Mouse (Mus musculus): Measurements from ENCODE around the gene Zc3h18.

Zc3h18 gene

DNA sequence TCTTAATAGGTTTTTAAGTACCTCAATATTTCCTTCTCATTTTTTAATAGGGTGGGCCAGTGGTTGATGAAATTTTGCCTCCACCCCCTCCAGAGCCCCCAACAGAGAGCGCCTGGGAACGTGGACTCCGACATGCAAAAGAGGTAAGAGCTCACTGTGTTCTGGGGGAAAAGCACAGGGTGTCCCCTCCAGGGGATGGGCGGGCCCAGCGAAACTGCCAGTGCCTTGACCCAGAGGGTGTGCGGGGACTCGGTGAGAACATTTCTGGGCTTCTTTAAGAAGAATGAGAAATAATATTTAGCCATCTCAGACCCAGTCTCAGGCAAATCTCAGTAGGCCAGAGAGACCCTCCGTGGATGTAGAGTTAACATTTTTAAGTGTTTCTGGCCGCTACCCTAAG, 21.8 kb downstream of the Zc3h18 start:
- no peak for DNase-seq

DNA sequence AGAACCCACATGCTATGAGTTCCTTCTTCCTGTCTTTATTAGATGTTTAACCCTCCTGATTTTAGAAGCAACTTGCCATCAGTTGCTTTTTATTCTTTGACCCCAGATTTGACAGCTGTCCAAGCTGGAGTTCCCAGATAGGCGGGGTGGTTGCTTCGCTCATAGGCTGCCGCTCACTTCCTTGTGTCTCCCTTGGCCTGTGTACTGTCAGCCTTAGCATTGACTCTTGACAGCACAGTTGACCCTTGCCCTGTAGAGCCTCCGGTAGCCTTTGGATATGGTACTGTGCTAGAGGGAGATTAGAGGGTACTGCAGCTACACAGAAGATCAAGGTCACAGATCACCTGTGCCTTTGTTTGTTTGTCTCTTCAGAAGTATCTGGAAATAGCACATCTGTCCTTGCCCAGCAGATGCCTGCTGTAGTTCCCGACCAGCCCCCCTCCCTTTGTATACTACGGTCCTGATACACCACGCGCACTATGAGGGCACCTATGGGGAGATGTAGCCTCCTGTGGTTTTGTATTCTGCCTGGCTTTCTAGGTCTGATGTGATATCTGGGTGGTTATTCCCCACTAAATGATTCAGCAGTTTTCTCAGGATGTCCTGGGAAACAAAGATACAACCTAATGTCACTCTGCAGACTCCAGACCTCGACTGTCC, 28.9 kb downstream of the Zc3h18 start:
- DNase-seq, result peak; percentile 81

DNA sequence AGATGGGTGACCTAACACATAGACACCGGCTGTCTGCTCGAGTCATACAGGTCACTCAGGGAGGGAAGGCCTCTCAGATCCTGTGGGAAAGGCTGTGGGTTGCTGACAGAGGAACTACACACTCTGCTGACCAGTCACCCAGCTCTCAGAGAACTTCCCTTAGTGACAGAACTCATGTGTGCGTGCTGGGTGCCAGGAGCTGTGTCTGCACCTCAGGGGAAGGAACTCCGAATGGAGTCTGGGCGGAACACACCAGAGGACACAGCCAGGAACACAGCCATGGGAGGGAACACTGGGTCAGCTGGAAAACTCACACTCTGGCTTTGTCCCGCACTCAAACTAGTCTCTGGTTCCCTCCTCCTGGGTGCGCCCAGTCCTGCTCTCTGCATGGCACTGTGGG, 31.3 kb downstream of the Zc3h18 start:
- DNase-seq, result no peak

DNA sequence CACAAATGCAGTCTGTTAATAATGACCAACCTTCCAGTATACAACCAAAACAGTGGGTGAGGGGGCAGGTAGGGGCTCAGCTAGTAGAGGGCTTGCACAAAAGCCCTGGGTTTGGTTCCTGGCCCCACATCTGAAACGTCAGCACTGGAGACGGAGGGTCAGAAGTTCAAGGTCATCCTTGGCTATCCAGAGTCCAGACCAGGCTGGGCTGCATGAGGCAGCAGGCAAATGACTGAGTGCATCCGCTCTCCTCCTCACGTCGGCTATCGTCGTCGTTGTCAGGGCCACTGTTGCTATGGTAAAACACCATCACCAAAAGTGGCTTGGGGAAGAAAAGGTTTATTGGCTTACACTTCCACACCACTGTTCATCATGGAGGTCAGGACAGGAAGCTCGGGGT, 37.9 kb downstream of the Zc3h18 start:
- no peak for DNase-seq

DNA sequence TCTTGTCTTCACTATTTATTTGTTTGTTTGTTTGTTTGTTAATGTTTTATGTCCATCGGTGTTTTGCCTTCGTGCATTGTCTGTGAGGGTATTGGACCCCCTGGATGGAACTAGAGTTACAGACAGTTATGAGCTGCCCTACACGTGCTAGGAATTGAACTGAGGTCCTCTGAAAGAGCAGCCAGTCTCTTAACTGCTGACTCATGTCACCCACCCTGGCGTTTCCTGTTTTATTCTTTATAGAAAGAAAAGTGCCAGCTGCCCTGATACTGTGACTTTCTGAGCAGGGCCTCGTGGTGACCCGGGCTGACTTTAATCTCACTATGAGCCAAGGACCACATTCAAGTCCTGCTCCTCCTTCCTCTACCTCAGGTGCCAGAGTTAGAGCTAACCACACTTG, 39.1 kb downstream of the Zc3h18 start:
- DNase-seq, result no peak

DNA sequence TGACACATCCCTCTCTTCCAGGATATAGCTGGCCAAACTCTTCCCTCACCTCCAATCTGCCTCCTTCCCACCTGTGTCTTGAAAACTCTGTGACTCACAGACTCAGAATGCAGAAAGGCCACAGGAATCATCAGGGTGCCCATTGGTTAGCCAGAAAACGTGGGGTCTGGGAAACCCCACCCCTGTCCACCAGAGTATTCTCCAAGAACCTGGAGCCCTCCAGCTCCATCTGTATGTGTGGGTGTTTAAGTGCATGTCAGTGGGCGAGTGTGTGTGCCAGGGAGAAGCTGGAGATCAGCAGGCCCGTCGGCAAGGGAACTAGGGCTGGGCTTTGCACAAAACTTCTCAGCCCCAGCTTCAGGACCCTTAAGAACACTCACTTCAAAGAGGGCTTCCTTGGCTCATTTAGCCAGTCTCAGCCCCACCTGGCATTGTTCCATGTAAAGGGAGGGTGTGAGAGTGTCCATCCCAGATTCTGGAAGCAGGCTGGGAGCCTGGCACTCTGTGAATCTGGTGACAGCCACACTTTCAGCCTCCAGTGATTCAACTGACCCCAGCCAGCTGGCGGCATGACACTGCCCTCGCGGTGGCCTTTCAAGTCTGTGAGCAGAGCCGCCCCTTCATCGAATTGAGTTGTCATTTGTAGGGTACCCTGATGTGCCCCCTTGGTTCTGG, 43.6 kb downstream of the Zc3h18 start:
- no peak for DNase-seq

DNA sequence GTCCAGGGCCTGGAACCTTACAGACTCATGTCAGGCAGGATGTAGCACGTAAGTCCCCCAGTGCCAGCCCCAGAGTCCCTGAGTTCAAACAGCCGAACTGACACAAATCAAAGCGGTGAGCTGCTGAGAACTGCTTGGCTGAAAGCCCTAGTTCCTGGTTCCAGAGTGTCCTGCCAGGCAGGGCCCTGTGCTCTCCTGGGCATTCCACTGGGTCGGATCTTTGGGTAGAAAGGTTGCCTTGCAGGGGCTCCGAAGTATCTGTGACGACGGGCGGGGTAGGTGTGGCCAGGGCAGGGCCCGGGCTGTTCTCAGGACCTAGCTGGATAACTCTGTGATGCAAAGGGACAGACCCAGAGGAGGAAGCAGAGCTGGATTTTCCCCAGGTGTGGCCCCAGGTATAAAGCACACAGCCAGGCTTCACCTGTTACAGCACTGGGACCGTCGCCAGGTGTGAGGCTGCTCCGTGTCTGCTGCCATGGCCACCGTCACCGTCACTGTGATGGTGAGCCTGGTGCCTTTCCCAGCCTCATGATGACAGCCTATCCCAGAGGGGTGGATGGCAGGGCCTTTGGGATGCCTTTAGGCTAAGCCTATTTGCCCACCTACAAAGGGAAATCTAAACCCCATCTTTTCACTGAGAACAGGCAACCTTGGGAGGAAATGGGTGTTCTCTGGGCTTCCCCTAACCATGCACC, 45.1 kb downstream of the Zc3h18 start, which contains the start of gene Il17c:
TSS of gene Il17c (plus strand) at position 645 of the 695 bp plus-strand sequence.
- peak; percentile 38 for DNase-seq

DNA sequence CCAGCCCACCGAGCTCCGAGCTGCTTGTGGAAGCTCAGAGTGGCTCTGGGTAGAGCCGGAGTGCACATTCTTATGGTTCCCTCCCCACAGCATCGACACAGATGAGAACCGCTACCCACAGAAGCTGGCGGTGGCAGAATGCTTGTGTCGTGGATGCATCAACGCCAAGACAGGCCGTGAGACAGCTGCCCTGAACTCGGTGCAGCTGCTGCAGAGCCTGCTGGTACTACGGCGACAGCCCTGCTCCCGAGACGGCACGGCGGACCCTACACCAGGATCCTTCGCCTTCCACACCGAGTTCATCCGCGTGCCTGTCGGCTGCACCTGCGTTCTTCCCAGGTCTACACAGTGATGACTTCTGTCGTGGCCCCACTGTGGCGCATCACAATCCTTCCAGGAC, 46.8 kb downstream of the Zc3h18 start:
- no peak for DNase-seq

DNA sequence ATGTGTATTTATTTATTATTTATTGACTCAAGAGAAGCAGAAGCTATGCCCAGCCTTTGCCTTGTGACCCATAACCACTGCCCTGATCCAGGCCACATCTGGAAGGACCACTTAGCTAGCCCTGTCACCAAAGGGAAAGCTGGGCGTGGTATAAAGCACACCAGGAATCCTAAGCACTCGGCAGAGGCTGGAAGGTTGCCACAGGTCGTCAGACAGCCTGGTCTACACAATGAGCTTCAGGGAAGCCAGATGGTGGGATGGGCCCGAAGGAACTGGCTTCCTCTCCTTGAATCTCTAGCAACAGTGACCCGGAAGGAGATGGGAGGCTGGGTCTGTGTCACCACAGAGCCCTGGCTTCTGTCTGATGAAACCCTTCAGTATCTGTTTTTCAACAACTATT, 47.2 kb downstream of the Zc3h18 start:
- DNase-seq, result peak; percentile 51

DNA sequence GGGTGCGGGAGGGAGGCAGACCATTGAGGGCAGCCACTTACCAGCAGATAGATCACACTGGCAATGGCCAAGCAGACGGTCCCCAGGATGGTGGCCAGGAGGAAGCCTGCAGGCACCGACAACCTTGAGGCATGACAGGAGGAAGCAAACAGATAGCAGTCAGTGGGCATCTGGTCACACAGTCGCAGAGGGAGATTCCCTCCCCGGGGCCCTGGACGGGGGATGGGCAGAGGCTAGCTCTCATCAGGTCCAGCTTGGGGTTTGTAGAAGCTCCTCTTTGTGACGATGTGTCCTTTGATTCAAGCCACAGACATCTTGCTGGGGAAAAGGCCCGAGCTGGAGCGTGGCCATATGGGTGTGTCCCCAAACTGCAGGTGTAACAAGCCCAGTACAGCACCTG, 49.7 kb downstream of the Zc3h18 start:
- DNase-seq, result no peak

DNA sequence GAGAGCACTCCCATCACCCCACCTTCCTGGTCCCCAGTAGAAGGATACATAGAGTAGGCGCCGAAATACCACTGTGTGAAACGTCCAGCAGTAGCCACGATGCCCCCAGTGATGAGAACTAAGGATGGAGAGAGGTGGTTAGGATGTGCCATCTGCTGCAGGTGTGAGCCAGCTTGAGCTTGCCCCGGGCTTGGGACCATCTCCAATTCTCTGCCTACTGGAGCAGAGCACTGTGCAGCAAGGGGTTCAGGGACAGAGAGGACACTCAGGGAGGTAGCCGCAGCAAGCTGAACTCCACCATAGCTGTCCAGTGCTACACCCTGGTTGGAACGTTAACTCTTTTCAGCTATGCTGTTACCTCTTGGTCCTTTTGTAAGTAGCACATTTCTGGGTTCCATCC, 51.2 kb downstream of the Zc3h18 start:
- no peak for DNase-seq

DNA sequence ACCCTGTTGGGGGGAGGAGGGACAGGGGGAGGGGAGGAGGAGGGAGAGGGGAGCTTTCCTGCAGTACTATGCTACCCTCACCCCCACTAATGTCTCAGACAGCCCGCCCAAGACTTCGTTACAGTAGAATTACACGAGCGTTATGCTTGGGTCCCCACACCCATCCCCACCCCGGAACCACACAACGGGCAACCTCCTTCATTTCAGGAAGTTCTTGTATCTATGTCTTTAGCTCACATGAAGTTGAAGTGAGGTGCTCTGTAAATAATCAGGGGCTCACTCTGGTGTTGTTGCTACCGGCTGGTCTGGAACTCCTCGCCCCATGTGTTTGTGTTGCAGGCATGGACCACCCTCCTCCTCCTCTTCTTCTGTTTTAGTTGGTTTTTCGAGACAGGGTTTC, 51.8 kb downstream of the Zc3h18 start:
- DNase-seq, result no peak

DNA sequence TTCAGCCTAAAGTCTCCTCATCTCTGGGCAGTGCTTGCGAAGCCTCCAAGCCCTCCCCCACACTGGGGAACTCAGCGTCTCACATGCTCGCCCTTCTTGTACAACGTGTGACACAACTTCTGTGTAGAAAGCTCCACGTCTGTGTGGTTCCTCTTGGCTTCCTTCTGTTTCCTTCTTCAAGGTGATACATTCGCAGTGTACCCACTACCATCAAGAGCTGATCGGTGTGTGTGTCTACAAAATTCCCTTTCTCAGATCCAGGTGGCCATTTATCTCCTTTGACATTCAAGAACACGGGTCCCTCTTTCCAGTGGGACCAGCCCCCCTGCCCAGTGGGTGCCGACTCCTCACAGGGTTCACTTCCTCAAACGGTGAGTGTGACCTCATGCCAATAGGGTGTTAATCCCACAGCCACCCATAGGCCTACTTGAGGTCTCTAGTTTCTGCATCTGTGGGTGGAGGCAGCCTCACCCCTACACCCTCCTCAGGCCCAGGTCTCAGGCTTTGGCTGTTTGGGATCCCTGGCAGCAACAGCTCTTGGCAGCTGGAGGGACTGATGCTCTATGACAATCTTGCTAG, 53.7 kb downstream of the Zc3h18 start:
- DNase-seq, result peak; percentile 36

DNA sequence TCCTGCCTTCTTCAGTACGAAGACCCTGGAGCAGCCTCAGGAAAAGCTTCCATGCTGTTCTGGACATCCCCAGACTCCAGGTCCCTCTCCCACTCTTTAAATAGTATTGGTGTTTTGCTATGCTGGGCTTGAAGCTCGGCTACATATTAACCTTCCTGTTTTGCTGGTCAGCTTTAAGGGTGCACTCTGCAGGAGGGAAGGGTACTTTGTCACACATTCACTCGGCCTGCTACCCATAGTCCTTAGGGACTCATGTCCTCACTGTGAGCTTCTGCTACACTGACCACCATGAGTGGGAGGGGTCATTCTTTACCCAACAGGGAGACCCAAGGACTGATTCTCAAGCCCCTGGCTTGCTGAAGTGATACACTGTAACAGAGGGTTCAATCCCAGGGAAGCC, 54.2 kb downstream of the Zc3h18 start:
- peak; percentile 78 for DNase-seq

DNA sequence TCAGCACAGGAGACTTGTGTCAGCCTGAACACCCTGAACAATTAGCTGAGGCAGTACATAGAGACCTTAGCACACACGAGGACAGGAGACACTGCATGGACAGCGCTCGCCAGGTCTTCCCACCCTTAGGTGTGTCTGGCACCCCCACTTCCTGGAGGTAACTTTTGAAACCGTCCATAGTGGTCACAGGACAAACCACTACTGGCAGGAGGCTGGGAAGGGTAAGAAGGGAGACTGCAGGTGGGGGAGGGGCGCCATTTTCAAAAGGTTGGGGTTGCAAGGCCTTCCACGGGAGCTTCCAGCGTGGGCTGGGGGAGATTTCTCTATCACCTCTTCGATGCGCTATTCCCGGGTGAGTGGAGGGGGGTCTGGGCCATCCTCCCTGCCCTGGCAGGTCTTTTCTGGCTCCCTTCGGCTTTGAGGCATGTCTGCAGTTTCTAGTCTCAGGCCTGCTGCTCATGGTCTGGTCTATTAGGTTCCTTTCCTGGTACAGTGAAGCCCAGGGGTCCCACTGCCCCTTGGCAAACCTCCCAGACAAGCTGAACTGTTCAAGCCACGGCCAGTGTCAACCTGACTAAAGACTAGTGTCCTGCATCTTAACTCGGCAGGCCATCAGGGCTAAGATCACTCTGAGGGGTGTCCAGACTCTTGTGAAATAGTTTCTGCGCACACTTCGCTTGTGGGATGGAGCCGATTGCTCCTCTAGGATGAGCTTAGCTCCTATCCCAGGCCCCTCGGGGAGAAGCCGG, 55.5 kb downstream of the Zc3h18 start:
- DNase-seq, result peak; percentile 40

DNA sequence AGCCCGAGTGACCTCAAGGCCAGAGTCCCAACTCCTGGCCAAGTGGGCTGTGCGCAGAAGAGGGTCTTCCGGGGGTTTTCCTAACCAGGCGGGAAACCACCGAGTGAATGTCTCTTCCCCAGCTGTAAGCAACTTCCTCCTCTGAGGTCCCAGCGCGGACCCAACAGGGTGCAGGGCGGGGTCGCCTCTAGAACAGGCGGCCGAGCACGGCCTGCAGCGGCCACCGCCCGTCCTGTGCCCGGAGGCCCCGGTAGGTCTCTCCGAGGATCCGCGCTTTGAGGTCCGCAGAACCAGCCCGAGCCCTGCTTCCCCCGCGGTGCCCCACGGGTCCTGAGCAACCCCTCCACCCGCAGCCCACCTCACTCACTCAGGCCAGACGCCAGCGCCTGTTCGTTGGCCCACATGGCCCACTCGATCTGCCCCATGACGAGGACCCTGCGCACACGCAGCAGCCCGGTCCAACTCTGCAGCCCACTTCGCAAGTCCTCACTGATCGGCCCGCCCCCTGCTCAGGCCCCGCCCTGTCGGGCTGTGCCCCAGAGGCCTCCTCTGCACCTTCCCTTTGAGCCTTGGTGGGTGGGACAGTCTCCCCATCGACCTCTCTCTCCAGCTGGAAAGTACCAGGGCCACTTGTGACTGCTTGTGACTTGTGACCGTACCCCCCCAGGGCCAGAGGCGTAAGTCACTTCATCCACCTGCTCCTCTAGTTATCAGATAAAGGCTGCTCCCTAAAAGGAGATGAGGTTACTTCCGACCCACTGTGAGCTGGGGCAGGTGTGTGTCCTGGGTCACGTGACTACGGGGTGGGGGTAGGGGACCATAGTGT, 56.2 kb downstream of the Zc3h18 start, which contains the start of gene Cyba:
TSS of gene Cyba (minus strand) at position 488 of the 826 bp plus-strand sequence.
- DNase-seq, result peak; percentile 84

DNA sequence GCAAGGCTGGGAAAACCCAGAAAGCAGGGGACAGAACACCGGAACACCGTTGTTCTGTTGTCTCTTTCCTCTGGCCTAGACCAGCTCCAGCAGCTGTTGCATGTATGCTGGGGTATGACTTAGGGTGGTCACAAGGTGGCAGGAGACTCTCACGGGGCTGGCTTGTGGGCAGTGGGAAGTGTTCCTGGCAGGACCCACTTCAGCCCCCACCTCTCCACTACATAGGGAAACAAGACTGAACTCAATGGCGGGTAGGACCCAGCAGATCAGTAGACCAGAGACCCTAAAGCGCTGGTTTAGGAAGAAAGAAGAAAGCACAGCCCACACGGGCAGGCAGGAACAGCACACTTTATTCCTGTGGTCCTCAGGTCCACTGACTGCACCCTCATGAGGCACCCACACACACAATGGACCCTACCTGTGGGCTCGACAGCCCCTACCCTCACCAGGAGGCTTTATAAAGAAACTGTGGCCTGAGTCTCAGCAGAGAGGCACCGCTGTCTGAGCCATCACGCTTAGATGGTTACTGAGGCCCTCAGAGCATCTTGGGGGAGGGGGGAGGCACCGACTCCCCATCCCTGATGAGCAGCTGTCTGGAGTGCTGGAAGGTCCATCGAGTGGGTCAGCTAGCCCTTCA, 57.0 kb downstream of the Zc3h18 start:
- no peak for DNase-seq

DNA sequence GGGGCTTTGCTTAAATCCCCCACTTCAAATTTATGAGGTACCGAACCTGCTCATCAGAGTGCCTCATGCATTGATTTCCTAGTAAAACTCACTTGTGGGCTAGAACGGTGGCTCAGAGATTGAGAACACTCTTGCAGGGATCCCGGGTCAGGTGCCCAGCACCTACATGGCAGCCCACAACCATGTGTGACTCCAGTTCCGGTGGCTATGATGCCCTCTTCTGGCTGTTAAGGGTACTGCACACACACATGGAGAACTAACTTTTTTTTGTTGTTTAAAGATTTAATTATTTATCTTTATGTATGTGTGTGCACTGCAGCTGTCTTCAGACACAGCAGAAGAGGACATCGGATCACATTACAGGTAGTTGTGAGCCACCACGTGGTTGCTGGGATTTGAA, 59.0 kb downstream of the Zc3h18 start:
- DNase-seq, result no peak

DNA sequence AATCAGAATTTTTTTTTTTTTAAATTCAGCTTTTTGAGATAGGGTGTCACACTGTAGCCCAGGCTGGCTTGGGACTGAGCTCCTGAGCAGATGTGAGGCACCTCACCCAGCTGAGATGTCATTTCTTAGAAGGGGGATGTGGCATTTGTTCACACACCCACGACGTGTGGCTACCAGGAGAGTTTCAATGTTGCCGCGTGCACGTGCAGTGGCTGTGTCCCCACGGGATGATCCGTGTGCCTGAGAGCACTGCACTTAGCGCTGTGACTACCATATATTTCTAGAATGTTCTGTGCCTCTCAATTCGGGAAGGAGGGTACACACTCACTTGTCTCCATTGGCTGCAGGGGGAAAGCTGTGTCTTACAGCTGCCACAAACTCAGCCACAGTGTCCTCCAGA, 59.7 kb downstream of the Zc3h18 start:
- no peak for DNase-seq

DNA sequence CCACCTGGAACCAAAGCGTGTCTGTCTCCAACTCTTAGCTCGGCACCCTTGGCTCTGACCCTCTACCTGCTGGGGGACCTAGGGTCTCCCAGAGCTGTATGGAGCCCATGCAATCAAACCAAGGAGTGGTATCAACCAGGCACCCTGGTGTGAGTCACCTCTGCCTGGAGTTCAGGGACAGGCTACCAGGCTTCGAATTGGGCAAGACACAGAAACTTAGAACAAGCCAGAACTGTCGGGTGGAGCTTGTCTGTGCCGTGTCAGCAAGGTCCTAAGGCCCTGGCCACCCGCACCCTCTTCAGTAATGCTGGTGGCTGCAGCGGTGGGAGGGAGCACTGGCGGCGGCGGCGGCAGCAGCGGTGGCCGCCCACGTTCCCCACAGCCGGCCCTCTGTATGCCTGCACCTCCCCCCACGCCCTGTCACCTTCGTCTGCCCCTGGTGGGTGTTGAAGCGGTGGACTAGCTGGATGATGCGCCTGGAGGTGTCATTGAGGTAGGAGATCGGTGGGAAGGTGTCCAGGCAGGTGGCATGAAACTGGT, 60.2 kb downstream of the Zc3h18 start:
- DNase-seq, result no peak

DNA sequence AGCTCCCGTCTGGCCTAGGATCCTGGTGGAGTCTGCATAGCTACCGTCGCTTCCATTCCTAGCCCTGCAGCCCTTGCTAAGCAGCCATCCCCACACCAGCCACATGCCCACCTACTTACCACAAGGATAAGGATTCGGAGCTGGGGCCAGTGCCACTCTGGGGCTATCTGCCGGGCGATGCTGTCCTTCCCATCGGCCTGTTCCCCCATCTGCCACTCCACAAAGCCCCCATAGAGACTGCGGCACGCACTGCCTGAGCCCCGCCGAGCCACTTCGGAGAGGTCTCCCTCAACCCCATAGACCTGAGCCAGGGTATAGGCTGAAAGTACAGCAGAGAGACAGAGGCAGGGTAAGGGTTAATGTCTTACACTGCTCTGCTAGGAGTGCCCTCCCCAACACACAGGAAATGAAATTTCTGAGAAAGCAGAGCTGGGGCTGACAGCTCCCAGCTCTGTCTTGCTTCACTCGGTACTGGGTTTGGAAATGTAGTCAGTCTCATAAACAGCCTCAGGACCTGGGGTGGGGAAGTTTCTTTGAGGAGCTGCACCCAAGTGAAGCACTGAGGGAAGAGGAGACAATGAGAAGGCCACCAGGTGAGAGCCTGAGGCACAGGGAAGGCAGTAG, 61.4 kb downstream of the Zc3h18 start:
- no peak for DNase-seq

Measured in kidney, adult 11 months (tissue).